Mouse (Mus musculus) naive thymus-derived CD4-positive, alpha-beta T cell, adult 2 months (primary cell): ENCODE results near the gene Tgfbr3l.

Experiments used
- DNase-seq: peaks from one replicate; pipeline ENCODE4 v3.0.0-alpha.2; 2011; ENCODE audit warnings: low read depth

Tgfbr3l gene

GRCm38 (mm10) chr8:4247951-4248540 lies at the start of gene Tgfbr3l:
Tgfbr3l (plus strand) TSS chr8:4248214.
- no peak for DNase-seq

GRCm38 (mm10) chr8:4201321-4201720 lies 46.7 kb upstream of the Tgfbr3l start:
- no peak for DNase-seq

- no peak for DNase-seq
These were observed 42.5 kb upstream of the Tgfbr3l start for GRCm38 (mm10) chr8:4205246-4206123.

- no peak for DNase-seq
These were observed 41.6 kb upstream of the Tgfbr3l start for GRCm38 (mm10) chr8:4206182-4207015.

- DNase-seq, result no peak
These were observed 41.0 kb upstream of the Tgfbr3l start for GRCm38 (mm10) chr8:4207016-4207350.

- DNase-seq, result peak; percentile 30
These were observed 36.9 kb upstream of the Tgfbr3l start for GRCm38 (mm10) chr8:4211097-4211496.

- DNase-seq, result peak; percentile 41
These were observed 35.2 kb upstream of the Tgfbr3l start for GRCm38 (mm10) chr8:4212809-4213209.

GRCm38 (mm10) chr8:4213210-4214005 lies 34.6 kb upstream of the Tgfbr3l start:
- peak; percentile 49 for DNase-seq

- peak; percentile 78 for DNase-seq
These were observed 33.7 kb upstream of the Tgfbr3l start for GRCm38 (mm10) chr8:4214006-4214980.

GRCm38 (mm10) chr8:4216296-4216695 lies 31.7 kb upstream of the Tgfbr3l start:
- DNase-seq, result peak; percentile 13

GRCm38 (mm10) chr8:4216791-4217621 lies 31.0 kb upstream of the Tgfbr3l start, which contains the start of gene Prr36:
Prr36 (minus strand) TSS chr8:4217459.
- DNase-seq, result peak; percentile 33

- DNase-seq, result no peak
These were observed 28.4 kb upstream of the Tgfbr3l start for GRCm38 (mm10) chr8:4219617-4220016.

GRCm38 (mm10) chr8:4222059-4222458 lies 26.0 kb upstream of the Tgfbr3l start:
- DNase-seq, result no peak

GRCm38 (mm10) chr8:4226323-4226722 lies 21.7 kb upstream of the Tgfbr3l start:
- no peak for DNase-seq

- DNase-seq, result no peak
These were observed 21.2 kb upstream of the Tgfbr3l start, which contains the start of gene Lrrc8e for GRCm38 (mm10) chr8:4226739-4227347. Lrrc8e (plus strand) TSS chr8:4226827.

GRCm38 (mm10) chr8:4227919-4228318 lies 20.1 kb upstream of the Tgfbr3l start:
- no peak for DNase-seq

- DNase-seq, result no peak
These were observed 18.2 kb upstream of the Tgfbr3l start for GRCm38 (mm10) chr8:4229784-4230183.

- no peak for DNase-seq
These were observed 17.2 kb upstream of the Tgfbr3l start for GRCm38 (mm10) chr8:4230612-4231351.
